Mouse (Mus musculus) spleen, adult 2 months (tissue): ENCODE results near the gene Prkcsh. TPM values are rescaled to one million over a fixed set of nuclear protein-coding genes. Genes with fewer than 3 reads are reported as not detected.

Experiments
- DNase-seq, 2 experiments: peaks; one replicate each; pipeline versions ENCODE4 v3.0.0 to v3.0.0-alpha.2; 2012 to 2021; ENCODE audit warnings: low spot score in 2 of 2, low read depth in 1 of 2
- H3K27ac ChIP-seq: fragments of 200-500 bp; 2 replicates; pipeline ENCODE4 v1.5.1; 2012; ENCODE audit warnings: low read length, inconsistent platforms; ENCODE audit not compliant: insufficient read depth
- H3K27me3 ChIP-seq: fragments of 200-500 bp; 2 replicates; pipeline ENCODE4 v1.6.1; 2012; ENCODE audit warnings: mild to moderate bottlenecking, moderate library complexity, low read length, inconsistent platforms; ENCODE audit not compliant: control insufficient read depth, insufficient read depth
- H3K36me3 ChIP-seq: fragments of 200-500 bp; 2 replicates; pipeline ENCODE4 v1.6.1; 2012; ENCODE audit warnings: mild to moderate bottlenecking, low read length, inconsistent platforms; ENCODE audit not compliant: control insufficient read depth, insufficient read depth
- H3K4me1 ChIP-seq: fragments of 200-500 bp; 2 replicates; pipeline ENCODE4 v1.6.1; 2011; ENCODE audit warnings: inconsistent platforms; ENCODE audit not compliant: control insufficient read depth, insufficient read depth, insufficient read length
- H3K4me3 ChIP-seq: fragments of 200-500 bp; 2 replicates; pipeline ENCODE4 v1.5.1; 2011; ENCODE audit warnings: mild to moderate bottlenecking, inconsistent platforms; ENCODE audit not compliant: insufficient read depth, insufficient read length; ENCODE audit errors: extremely low read depth
- CTCF ChIP-seq: fragments of 200-500 bp; IDR thresholded peaks from 2 replicates; pipeline ENCODE4 v1.5.1; 2011; ENCODE audit warnings: mild to moderate bottlenecking, inconsistent platforms; ENCODE audit not compliant: insufficient read depth, insufficient read length, insufficient replicate concordance; ENCODE audit errors: extremely low read depth
- POLR2A ChIP-seq: fragments of 200-500 bp; IDR thresholded peaks from 2 replicates; pipeline ENCODE4 v1.6.1; 2011; ENCODE audit warnings: low read depth, low read length, inconsistent platforms
- WGBS: fragments of 180-500 bp; shearing (Covaris S2); methylation state at CpG from one replicate; pipeline ENCODE4 v1.1.7; 2018; 5-methylcytosine and 5-hydroxymethylcytosine counted together
- polyA plus RNA-seq: library from polyadenylated mRNA; depleted of rRNA; stranded (reverse); fragments of >200 nt; gene quantifications from 2 replicates; pipeline ENCODE4 v1.2.3, GENCODE M21; 2012

The Prkcsh gene
- polyA plus RNA-seq, 1 experiment: 47.4 TPM

GRCm38 (mm10) chr9:22024592-22024991, 22.0 kb downstream of the Prkcsh start:
- H3K27me3 ChIP-seq: no peaks in the 10 kb centered on the region
- no peaks in the 10 kb centered on the region for H3K36me3 ChIP-seq
- TF ChIP-seq POLR2A: no peak
- no peak for TF ChIP-seq CTCF
- WGBS: 80% methylated on average over 8 of the region's 8 CpGs
- H3K4me3 ChIP-seq: no peak overlapping the region
- no peak for DNase-seq
- H3K4me1 ChIP-seq: no peaks in the 10 kb centered on the region
- no peak overlapping the region for H3K27ac ChIP-seq

- WGBS: 70% methylated on average over 7 of the region's 7 CpGs
- H3K4me1 ChIP-seq: no peaks in the 10 kb centered on the region
- no peak for DNase-seq
- H3K4me3 ChIP-seq: no peak overlapping the region
- no peak overlapping the region for H3K27ac ChIP-seq
- no peak for TF ChIP-seq POLR2A
- H3K36me3 ChIP-seq: no peaks in the 10 kb centered on the region
- H3K27me3 ChIP-seq: no peaks in the 10 kb centered on the region
Measured at GRCm38 (mm10) chr9:22028467-22028866, 25.9 kb downstream of the Prkcsh start.

- H3K4me1 ChIP-seq: no peaks in the 10 kb centered on the region
- no peak for TF ChIP-seq CTCF
- no peak overlapping the region for H3K27ac ChIP-seq
- 94% methylated on average over 9 of the region's 9 CpGs for WGBS
- no peaks in the 10 kb centered on the region for H3K36me3 ChIP-seq
- no peaks in the 10 kb centered on the region for H3K27me3 ChIP-seq
- H3K4me3 ChIP-seq: no peak overlapping the region
- no peak for DNase-seq
Measured at GRCm38 (mm10) chr9:22030386-22030785, 27.8 kb downstream of the Prkcsh start.

- TF ChIP-seq CTCF: no peak
- TF ChIP-seq POLR2A: no peak
- Histone ChIP-seq H3K27ac (no peak overlapping the region), H3K4me3 (no peak overlapping the region), H3K36me3 (no peaks in the 10 kb centered on the region), H3K4me1 (no peaks in the 10 kb centered on the region), H3K27me3 (no peaks in the 10 kb centered on the region)
- no peak for DNase-seq
- 68% methylated on average over 6 of the region's 6 CpGs for WGBS
Measured at GRCm38 (mm10) chr9:22035300-22036044, 32.9 kb downstream of the Prkcsh start.

GRCm38 (mm10) chr9:22037826-22038225, 35.2 kb downstream of the Prkcsh start:
- no peaks in the 10 kb centered on the region for H3K27me3 ChIP-seq
- TF ChIP-seq POLR2A (no peak), CTCF (no peak)
- H3K4me1 ChIP-seq: no peaks in the 10 kb centered on the region
- 86% methylated on average over 10 of the region's 10 CpGs for WGBS
- H3K4me3 ChIP-seq: no peak overlapping the region
- H3K27ac ChIP-seq: no peak overlapping the region
- H3K36me3 ChIP-seq: no peaks in the 10 kb centered on the region
- DNase-seq: no peak

- H3K27me3 ChIP-seq: no peaks in the 10 kb centered on the region
- no peaks in the 10 kb centered on the region for H3K36me3 ChIP-seq
- H3K27ac ChIP-seq: no peak overlapping the region
- DNase-seq: no peak
- 67% methylated on average over 2 of the region's 2 CpGs for WGBS
- TF ChIP-seq POLR2A (no peak), CTCF (no peak)
- H3K4me3 ChIP-seq: no peak overlapping the region
- no peaks in the 10 kb centered on the region for H3K4me1 ChIP-seq
Measured at GRCm38 (mm10) chr9:22041832-22042231, 39.2 kb downstream of the Prkcsh start.

- no peak for DNase-seq
- WGBS: 60% methylated on average over 9 of the region's 9 CpGs
- Histone ChIP-seq H3K27ac (no peak overlapping the region), H3K4me3 (no peak overlapping the region), H3K36me3 (no peaks in the 10 kb centered on the region), H3K4me1 (peaks cover 11% of the 10 kb centered on the region; the same call in 1 of the 2 replicates), H3K27me3 (peaks cover 20% of the 10 kb centered on the region)
- TF ChIP-seq CTCF (no peak), POLR2A (no peak)
Measured at GRCm38 (mm10) chr9:22047329-22047728, 44.7 kb downstream of the Prkcsh start.
